Mouse (Mus musculus) bone marrow, adult 2 months (tissue): Measurements from ENCODE around the gene Slc2a13.

Experiments used
- CTCF ChIP-seq: fragments of 200-500 bp; IDR thresholded peaks from 2 replicates; pipeline ENCODE4 v1.5.1; 2011; ENCODE audit warnings: low read length, control low read depth; ENCODE audit not compliant: control insufficient read depth, insufficient read depth
- POLR2A ChIP-seq: fragments of 200-500 bp; IDR thresholded peaks from 2 replicates; pipeline ENCODE4 v1.6.1; 2011; ENCODE audit warnings: low read depth, mild to moderate bottlenecking, control low read depth, low read length, borderline replicate concordance; ENCODE audit not compliant: control insufficient read depth

DNA sequence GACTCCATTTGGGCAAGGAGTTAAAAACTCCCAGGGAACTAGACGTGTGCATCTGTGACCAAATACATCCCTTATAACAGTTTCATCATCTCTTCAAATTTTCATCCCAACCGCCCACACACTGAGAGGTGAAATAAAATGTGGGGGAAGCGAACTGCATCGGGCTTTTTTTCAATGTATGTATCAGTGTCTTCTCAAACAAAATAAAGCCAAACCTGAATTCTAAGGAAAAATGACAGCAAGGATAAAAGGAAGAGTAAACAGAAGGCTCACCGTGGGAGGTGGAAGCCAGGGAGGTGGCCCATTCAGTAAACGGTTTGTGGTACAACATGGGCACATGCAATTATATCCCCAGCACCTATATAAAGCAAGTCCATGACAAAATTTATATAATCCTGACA, 17.7 kb downstream of the Slc2a13 start:
- TF ChIP-seq CTCF (no peak), POLR2A (no peak)
